Mouse (Mus musculus) layer of hippocampus, adult 6 months (tissue): ENCODE results near the gene Noc4l. TPM values are rescaled to one million over a fixed set of nuclear protein-coding genes. Genes with fewer than 3 reads are reported as not detected.

Source experiments
- long read RNA-seq, 2 experiments: library from polyadenylated mRNA; unstranded; transcript quantifications; one replicate each; pipeline ENCODE4 v2.0.0; 2019 to 2020
- microRNA-seq: library from miRNA; unstranded; fragments of <30 nt; microRNA quantifications from one replicate; pipeline ENCODE4 v1.2.0, GENCODE M21; 2020
- polyA plus RNA-seq: library from polyadenylated mRNA; unstranded; fragments of <200 nt; fragmentation: Nextera tagmentation; gene quantifications from 2 replicates; pipeline ENCODE4 v1.2.3, GENCODE M21; 2021

The Noc4l gene
- polyA plus RNA-seq = 27.5 and 31.9 TPM in 2 replicates
- long read RNA-seq, experiment 1, transcript Noc4l-201 (15 exons, 2,075 nt) = major isoform, 43 of 50 reads
- long read RNA-seq, experiment 1, partial matches to known transcripts = 3 of 50 reads
- long read RNA-seq, experiment 1, other reads (novel, unspliced or antisense) = 4 of 50 reads
- long read RNA-seq, experiment 2, transcript Noc4l-201 (15 exons, 2,075 nt) = major isoform, 157 of 181 reads
- long read RNA-seq, experiment 2, partial matches to known transcripts = 6 of 181 reads
- long read RNA-seq, experiment 2, other reads (novel, unspliced or antisense) = 18 of 181 reads

DNA sequence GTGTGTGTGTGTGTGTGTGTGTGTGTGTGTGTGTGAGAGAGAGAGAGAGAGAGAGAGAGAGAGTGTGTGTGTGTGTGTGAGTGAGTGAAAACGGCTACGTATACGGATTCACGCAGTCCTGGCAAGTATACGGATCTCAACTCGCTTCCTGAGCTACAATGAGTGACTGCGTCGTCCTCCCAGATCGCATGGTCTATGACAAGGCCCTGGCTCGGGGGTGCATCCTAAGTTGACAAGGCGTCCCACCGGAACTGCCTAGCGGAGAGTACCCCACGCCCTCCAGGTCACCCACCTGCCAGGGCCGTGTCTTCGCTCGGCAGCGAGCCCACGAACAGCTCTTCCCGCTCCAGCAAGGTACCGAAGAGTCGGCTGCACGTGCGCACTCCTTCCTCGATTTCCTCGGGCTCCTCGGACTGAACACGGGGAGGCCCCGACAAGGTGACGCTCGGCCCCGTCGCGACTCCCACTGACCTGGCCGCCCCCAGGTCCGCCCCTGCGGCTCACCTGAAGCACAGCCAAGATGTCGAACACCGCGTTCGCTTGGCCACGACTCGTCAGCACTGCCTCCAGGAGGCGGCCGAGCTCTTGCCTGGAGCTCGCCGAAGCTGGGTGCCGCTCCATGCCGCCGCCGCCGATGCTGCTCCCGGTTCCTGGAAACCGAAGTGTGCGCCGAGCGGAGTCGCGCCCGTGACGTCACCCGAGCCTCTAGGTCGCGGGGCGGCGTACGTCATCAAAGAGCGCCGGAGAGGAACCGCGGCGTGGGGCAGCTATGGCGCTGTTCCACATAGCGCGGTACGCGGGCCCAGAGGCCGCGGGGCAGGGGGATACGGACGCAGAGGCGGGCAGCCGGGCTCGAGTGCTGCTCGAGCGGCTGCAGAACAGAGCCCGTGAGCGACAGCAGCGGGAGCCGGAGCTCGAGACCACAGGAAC lies at the start of gene Noc4l, which contains the start of gene Ddx51:
Gene Noc4l, minus strand, starts transcription at position 699 of the 930 bp plus-strand sequence.
Gene Ddx51, plus strand, starts transcription at position 733 of the 930 bp plus-strand sequence.

Small RNA genes lying within 50 kb of the gene (microRNA-seq; reads per million reads assigned to microRNA genes)
- 2.1 reads per million, percentile 3 among the genes with 10 or more reads in this experiment for gene Mir7026

Other genes starting within 250 kb of the Noc4l start
- 6.1 and 7.5 TPM in 2 replicates for gene Fbrsl1, start 204.9 kb downstream of the Noc4l start, polyA plus RNA-seq
- 41.0 and 44.8 TPM in 2 replicates for gene Galnt9, start 109.1 kb downstream of the Noc4l start, polyA plus RNA-seq
- gene Ddx51, start within 50 bp of the Noc4l start, polyA plus RNA-seq = 6.8 and 6.9 TPM in 2 replicates
- gene Ep400, start 117.3 kb upstream of the Noc4l start, polyA plus RNA-seq = 22.9 and 27.0 TPM in 2 replicates
- gene Pus1, start 127.2 kb upstream of the Noc4l start, polyA plus RNA-seq = 7.9 and 8.1 TPM in 2 replicates
- gene Ulk1, start 156.7 kb upstream of the Noc4l start, polyA plus RNA-seq = 7.1 and 7.2 TPM in 2 replicates
- 23.4 and 23.7 TPM in 2 replicates for gene Hscb, start 186.4 kb upstream of the Noc4l start, polyA plus RNA-seq
- 2.3 TPM in 2 replicates for gene Chek2, start 186.6 kb upstream of the Noc4l start, polyA plus RNA-seq
- gene Ttc28, start 226.4 kb upstream of the Noc4l start, polyA plus RNA-seq = 2.0 and 2.6 TPM in 2 replicates